Mouse (Mus musculus): ENCODE measurements at regions not wholly inside any gene's neighbourhood (a gene's known extent, or its start where the extent isn't known, plus 50 kb on each side); places are given as distances from the start of the nearest gene placed in this dataset.

GRCm38 (mm10) chr6:19214700-19215099 is 348.6 kb downstream of the Ankrd7 start:
- no peaks in the 10 kb centered on the region for H3K27me3 ChIP-seq (replicated peaks)
- no peaks in the 10 kb centered on the region for H3K9me3 ChIP-seq (replicated peaks)
- no peak overlapping the region for H3K27ac ChIP-seq (replicated peaks)
- H3K36me3 ChIP-seq, result no peaks in the 10 kb centered on the region
- H3K4me3 ChIP-seq (replicated peaks), result no peak overlapping the region
- no peak for ATAC-seq (ENCODE audit: low FRiP score)
- no peaks in the 10 kb centered on the region for H3K4me1 ChIP-seq
- 70% methylated on average over 1 of the region's 1 CpGs for WGBS
- H3K9ac ChIP-seq (replicated peaks), result no peak overlapping the region
- no peak overlapping the region for H3K4me2 ChIP-seq

GRCm38 (mm10) chr6:19215124-19215523 is 349.0 kb downstream of the Ankrd7 start:
- Histone ChIP-seq H3K4me2 (no peak overlapping the region), H3K27me3 (replicated peaks) (no peaks in the 10 kb centered on the region), H3K9ac (replicated peaks) (no peak overlapping the region), H3K27ac (replicated peaks) (no peak overlapping the region), H3K4me1 (no peaks in the 10 kb centered on the region), H3K4me3 (replicated peaks) (no peak overlapping the region), H3K36me3 (no peaks in the 10 kb centered on the region), H3K9me3 (replicated peaks) (no peaks in the 10 kb centered on the region)
- 62% methylated on average over 1 of the region's 1 CpGs for WGBS
- ATAC-seq (ENCODE audit: low FRiP score), result no peak

- no peak overlapping the region for H3K4me3 ChIP-seq (replicated peaks)
- no peaks in the 10 kb centered on the region for H3K36me3 ChIP-seq
- H3K4me1 ChIP-seq, result no peaks in the 10 kb centered on the region; the same call in 1 of the 2 replicates
- H3K9me3 ChIP-seq (replicated peaks), result no peaks in the 10 kb centered on the region
- no peak overlapping the region for H3K4me2 ChIP-seq
- peak; percentile 80 for ATAC-seq (ENCODE audit: low FRiP score)
- WGBS, result 42% methylated on average over 5 of the region's 5 CpGs
- H3K27ac ChIP-seq (replicated peaks), result no peak overlapping the region
- H3K9ac ChIP-seq (replicated peaks), result no peak overlapping the region
- H3K27me3 ChIP-seq (replicated peaks), result no peaks in the 10 kb centered on the region
Observed at GRCm38 (mm10) chr6:19264075-19264819, 398.1 kb downstream of the Ankrd7 start.

- Histone ChIP-seq H3K27ac (replicated peaks) (no peak overlapping the region), H3K9ac (replicated peaks) (no peak overlapping the region), H3K9me3 (replicated peaks) (no peaks in the 10 kb centered on the region), H3K4me2 (no peak overlapping the region), H3K4me3 (replicated peaks) (no peak overlapping the region), H3K4me1 (no peaks in the 10 kb centered on the region), H3K27me3 (replicated peaks) (no peaks in the 10 kb centered on the region), H3K36me3 (no peaks in the 10 kb centered on the region)
- ATAC-seq (ENCODE audit: low FRiP score), result no peak
- WGBS, result 77% methylated on average over 2 of the region's 2 CpGs
Observed at GRCm38 (mm10) chr6:19273207-19273606, 407.1 kb downstream of the Ankrd7 start.

- no peak overlapping the region for H3K27ac ChIP-seq (replicated peaks)
- 33% methylated on average over 4 of the region's 4 CpGs for WGBS
Observed at GRCm38 (mm10) chr6:19282682-19283333, 416.7 kb downstream of the Ankrd7 start.

GRCm38 (mm10) chr6:19332659-19333058 is 466.5 kb downstream of the Ankrd7 start:
- Histone ChIP-seq H3K36me3 (no peaks in the 10 kb centered on the region), H3K27me3 (replicated peaks) (no peaks in the 10 kb centered on the region), H3K9me3 (replicated peaks) (no peaks in the 10 kb centered on the region), H3K4me3 (replicated peaks) (no peak overlapping the region), H3K9ac (replicated peaks) (no peak overlapping the region), H3K4me1 (no peaks in the 10 kb centered on the region), H3K4me2 (no peak overlapping the region), H3K27ac (replicated peaks) (no peak overlapping the region)
- ATAC-seq (ENCODE audit: low FRiP score), result no peak

More at GRCm38 (mm10) chr6:19282682-19283333, 416.7 kb downstream of the Ankrd7 start:
- H3K36me3 ChIP-seq, result no peaks in the 10 kb centered on the region
- peak; percentile 84 for ATAC-seq (ENCODE audit: low FRiP score)
- no peaks in the 10 kb centered on the region for H3K27me3 ChIP-seq (replicated peaks)
- H3K9me3 ChIP-seq (replicated peaks), result no peaks in the 10 kb centered on the region
- H3K9ac ChIP-seq (replicated peaks), result no peak overlapping the region
- no peaks in the 10 kb centered on the region for H3K4me1 ChIP-seq
- H3K4me2 ChIP-seq, result no peak overlapping the region
- H3K4me3 ChIP-seq (replicated peaks), result no peak overlapping the region

GRCm38 (mm10) chr6:19335653-19336052 is 469.5 kb downstream of the Ankrd7 start:
- Histone ChIP-seq H3K27me3 (replicated peaks) (no peaks in the 10 kb centered on the region), H3K27ac (replicated peaks) (no peak overlapping the region), H3K9me3 (replicated peaks) (no peaks in the 10 kb centered on the region), H3K36me3 (no peaks in the 10 kb centered on the region), H3K4me1 (no peaks in the 10 kb centered on the region), H3K4me3 (replicated peaks) (no peak overlapping the region), H3K4me2 (no peak overlapping the region), H3K9ac (replicated peaks) (no peak overlapping the region)
- no peak for ATAC-seq (ENCODE audit: low FRiP score)
- 91% methylated on average over 6 of the region's 6 CpGs for WGBS

- Histone ChIP-seq H3K4me2 (no peak overlapping the region), H3K27me3 (replicated peaks) (no peaks in the 10 kb centered on the region), H3K4me1 (no peaks in the 10 kb centered on the region), H3K9ac (replicated peaks) (no peak overlapping the region), H3K27ac (replicated peaks) (no peak overlapping the region), H3K36me3 (no peaks in the 10 kb centered on the region), H3K9me3 (replicated peaks) (no peaks in the 10 kb centered on the region), H3K4me3 (replicated peaks) (no peak overlapping the region)
- WGBS, result 82% methylated on average over 5 of the region's 5 CpGs
- no peak for ATAC-seq (ENCODE audit: low FRiP score)
Observed at GRCm38 (mm10) chr6:19338470-19338869, 472.4 kb downstream of the Ankrd7 start.
